ENCODE assay signal across 10 mouse cellular contexts in genomic region chr19:21603836-21604235, GRCm38 (mm10). TPM values are rescaled to one million over a fixed set of nuclear protein-coding genes. Genes with fewer than 3 reads are reported as not detected.
DNase-seq lines count a peak whose midpoint lies in the region; ATAC-seq lines count a peak whose summit lies in the region.
"Had no signal": no experiment of that assay in that cellular context is flagged by ENCODE, and none has a peak within 500 bp of the region (broad histone marks: within the 10 kb centered on the region; RNA-seq: fewer than 3 reads in every experiment).

No protein-coding gene starts in this region.

- no peaks in the 10 kb centered on the region for H3K27me3 ChIP-seq in forebrain, embryonic 11.5 days (ENCODE audit: control insufficient read depth, insufficient read depth, low read length)
- H3K27me3 ChIP-seq: hindbrain, embryonic 13.5 days had no signal

- no peaks in the 10 kb centered on the region for H3K9me3 ChIP-seq in forebrain, embryonic 11.5 days (ENCODE audit: control insufficient read depth, low read length)
- H3K9me3 ChIP-seq: hindbrain, embryonic 13.5 days had no signal

- no peak overlapping the region for H3K9ac ChIP-seq in forebrain, embryonic 11.5 days (ENCODE audit: low read length)
- H3K9ac ChIP-seq: hindbrain, embryonic 13.5 days had no signal

- intact Hi-C loops in left cerebral cortex, postnatal 14 days (cut with DNase I): no loop called here

- no peak for ATAC-seq in forebrain, embryonic 11.5 days (replicated peaks; ENCODE audit: low FRiP score)

- peak; percentile 17 to 51 for DNase-seq in kidney, postnatal 25 days
- DNase-seq in kidney, adult 18-20 months: no peak
- peak; percentile 38 for DNase-seq in R1 (ENCODE audit: low read depth, low spot score)
- DNase-seq in induced T-regulatory cell, adult 2 months (ENCODE audit: low read depth): peak; percentile 46
- peak; percentile 7 to 14 for DNase-seq in natural killer cell, adult 2 months (ENCODE audit: low spot score in 2 of 2)
- DNase-seq in left cerebral cortex, postnatal 14 days (ENCODE audit: low spot score in 2 of 2): no peak
- no peak for DNase-seq in urinary bladder, postnatal 4 days (ENCODE audit: low spot score in 2 of 2)
- DNase-seq in forebrain, embryonic 11.5 days (ENCODE audit: low spot score): no peak
- DNase-seq: left cerebral cortex, postnatal 4 days had no signal

- no peak overlapping the region for H3K4me3 ChIP-seq in forebrain, embryonic 11.5 days (ENCODE audit: low read depth, low read length)
- H3K4me3 ChIP-seq: hindbrain, embryonic 13.5 days had no signal

- H3K4me1 ChIP-seq in forebrain, embryonic 11.5 days (replicated peaks; ENCODE audit: control insufficient read depth, insufficient read depth, low read length): peaks cover 6% of the 10 kb centered on the region; the same call in 1 of the 2 replicates

- no peaks in the 10 kb centered on the region for H3K36me3 ChIP-seq in forebrain, embryonic 11.5 days (ENCODE audit: control insufficient read depth, insufficient read depth, low read length)
- H3K36me3 ChIP-seq: hindbrain, embryonic 13.5 days had no signal

- WGBS in forebrain, embryonic 11.5 days: 74% methylated on average over 3 of the region's 3 CpGs

- no peak overlapping the region for H3K27ac ChIP-seq in forebrain, embryonic 11.5 days (ENCODE audit: low read depth, low read length)
- H3K27ac ChIP-seq: hindbrain, embryonic 13.5 days had no signal

- H3K4me2 ChIP-seq in forebrain, embryonic 11.5 days (ENCODE audit: low read depth, low read length, severe bottlenecking): no peak overlapping the region
- H3K4me2 ChIP-seq: hindbrain, embryonic 13.5 days had no signal

RNA-seq across cellular contexts. Expression of gene 1110059E24Rik, which starts 48.9 kb away (rescaled TPM):
- 10 to 100 TPM; 19.8 to 22.6 TPM for total RNA-seq in left cerebral cortex, postnatal 14 days (2021)
- 65.5 and 70.4 TPM in 2 replicates for polyA plus RNA-seq in forebrain, embryonic 11.5 days (2014; fragmentation: Nextera tagmentation; extraction: Ambion mirVana)

RNA-seq across cellular contexts. Expression of gene Abhd17b, which starts 49.1 kb away (rescaled TPM):
- total RNA-seq in left cerebral cortex, postnatal 14 days (2021): 10 to 100 TPM; 51.6 to 56.4 TPM
- 42.5 and 47.1 TPM in 2 replicates for polyA plus RNA-seq in forebrain, embryonic 11.5 days (2014; fragmentation: Nextera tagmentation; extraction: Ambion mirVana)

Comparison
In these comparisons a context has a peak if more than half of its experiments do, and no peak if none do; other contexts are left out.
1. DNase-seq: peak in kidney, postnatal 25 days (2 of 2), R1 (single experiment), induced T-regulatory cell, adult 2 months (single experiment) and natural killer cell, adult 2 months (2 of 2); none in kidney, adult 18-20 months (single experiment), left cerebral cortex, postnatal 14 days (0 of 2), urinary bladder, postnatal 4 days (0 of 2) and forebrain, embryonic 11.5 days (single experiment).